Mouse (Mus musculus) limb, embryonic 14.5 days (tissue): ENCODE measurements at regions not wholly inside any gene's neighbourhood (a gene's known extent, or its start where the extent isn't known, plus 50 kb on each side); places are given as distances from the start of the nearest gene placed in this dataset.

Experiments used
- ATAC-seq: fragments of 200-750 bp; cut with Nextera tagmentation; 2 replicates; pipeline ENCODE4 v1.8.0; 2017; ENCODE audit warnings: low read depth, moderate number of reproducible peaks, moderate TSS enrichment; ENCODE audit not compliant: low FRiP score
- DNase-seq: peaks from one replicate; pipeline ENCODE4 v3.0.0-alpha.2; 2015; ENCODE audit warnings: low spot score
- H3K27ac ChIP-seq: fragments of 300-500 bp; sonication (generic); replicated peaks from 2 replicates; pipeline ENCODE4 v1.5.1; 2014; ENCODE audit warnings: low read depth, mild to moderate bottlenecking, low read length, moderate library complexity, mixed read lengths
- H3K27me3 ChIP-seq: fragments of 300-500 bp; sonication (generic); 2 replicates; pipeline ENCODE4 v1.6.1; 2014; ENCODE audit warnings: low read length, mixed read lengths; ENCODE audit not compliant: control insufficient read depth, insufficient read depth
- H3K36me3 ChIP-seq: fragments of 300-500 bp; sonication (generic); 2 replicates; pipeline ENCODE4 v1.6.1; 2014; ENCODE audit warnings: mild to moderate bottlenecking, low read length, moderate library complexity, mixed read lengths; ENCODE audit not compliant: control insufficient read depth, insufficient read depth
- H3K4me1 ChIP-seq: fragments of 300-500 bp; sonication (generic); 2 replicates; pipeline ENCODE4 v1.6.1; 2014; ENCODE audit warnings: antibody characterized with exemption, low read length, mixed read lengths; ENCODE audit not compliant: control insufficient read depth, insufficient read depth
- H3K4me2 ChIP-seq: fragments of 300-500 bp; sonication (generic); replicated peaks from 2 replicates; pipeline ENCODE4 v1.6.1; 2014; ENCODE audit warnings: low read depth, mild to moderate bottlenecking, low read length, moderate library complexity; ENCODE audit not compliant: severe bottlenecking
- H3K4me3 ChIP-seq: fragments of 300-500 bp; sonication (generic); replicated peaks from 2 replicates; pipeline ENCODE4 v1.5.1; 2014; ENCODE audit warnings: low read length
- H3K9ac ChIP-seq: fragments of 300-500 bp; sonication (generic); 2 replicates; pipeline ENCODE4 v1.6.1; 2014; ENCODE audit warnings: mild to moderate bottlenecking, low read depth, low read length, moderate library complexity; ENCODE audit not compliant: severe bottlenecking
- H3K9me3 ChIP-seq: fragments of 300-500 bp; sonication (generic); 2 replicates; pipeline ENCODE4 v1.6.1; 2016; ENCODE audit warnings: low read length; ENCODE audit not compliant: control insufficient read depth
- POLR2A ChIP-seq: fragments of 200-500 bp; IDR thresholded peaks from 2 replicates; pipeline ENCODE4 v1.8.0; 2012; ENCODE audit warnings: inconsistent platforms, mild to moderate bottlenecking, moderate library complexity, borderline replicate concordance; ENCODE audit not compliant: insufficient read depth, insufficient read length; ENCODE audit errors: extremely low read depth

- no peak overlapping the region for H3K9ac ChIP-seq
- DNase-seq (no peak), ATAC-seq (no peak)
- no peak overlapping the region for H3K4me2 ChIP-seq
- H3K27ac ChIP-seq, result no peak overlapping the region
- no peaks in the 10 kb centered on the region for H3K4me1 ChIP-seq
- no peak overlapping the region for H3K4me3 ChIP-seq
- no peak for TF ChIP-seq POLR2A
- H3K9me3 ChIP-seq, result no peaks in the 10 kb centered on the region
- no peaks in the 10 kb centered on the region for H3K36me3 ChIP-seq
- no peaks in the 10 kb centered on the region for H3K27me3 ChIP-seq
Observed at GRCm38 (mm10) chr13:63761542-63761941, 53.5 kb upstream of the Ercc6l2 start.
